Mouse (Mus musculus) myocyte (in vitro differentiated cells): ENCODE measurements around the gene Igf1r. TPM values are rescaled to one million over a fixed set of nuclear protein-coding genes. Genes with fewer than 3 reads are reported as not detected.

Experiments used
- H3K27me3 ChIP-seq: one replicate; pipeline ENCODE4 v1.6.1; 2011; ENCODE audit not compliant: control insufficient read depth, insufficient read depth, insufficient read length
- H3K36me3 ChIP-seq: one replicate; pipeline ENCODE4 v1.6.1; 2011; ENCODE audit not compliant: control insufficient read depth, insufficient read depth
- H3K4me2 ChIP-seq: one replicate; pipeline ENCODE4 v1.6.1; 2011; ENCODE audit warnings: low read depth, control low read depth
- H3K4me3 ChIP-seq: one replicate; pipeline ENCODE4 v1.5.1; 2011; ENCODE audit warnings: mild to moderate bottlenecking, control low read depth, moderate library complexity
- H3K79me2 ChIP-seq: one replicate; pipeline ENCODE4 v1.6.1; 2011; ENCODE audit not compliant: control insufficient read depth, insufficient read depth
- H3ac ChIP-seq: one replicate; pipeline ENCODE4 v1.6.1; 2011; ENCODE audit not compliant: control insufficient read depth, insufficient read length
- CEBPB ChIP-seq: IDR thresholded peaks from 2 replicates; pipeline ENCODE4 v1.6.1; 2011; ENCODE audit warnings: mild to moderate bottlenecking, moderate library complexity; ENCODE audit not compliant: poor library complexity, insufficient read depth, severe bottlenecking
- E2F4 ChIP-seq: IDR thresholded peaks from one replicate; pipeline ENCODE4 v1.6.1; 2011; ENCODE audit warnings: mild to moderate bottlenecking, control low read depth, moderate library complexity; ENCODE audit not compliant: insufficient read depth
- MAX ChIP-seq: IDR thresholded peaks from one replicate; pipeline ENCODE4 v1.6.1; 2011; ENCODE audit warnings: low read depth, mild to moderate bottlenecking, control low read depth
- MYOD1 ChIP-seq, 3 experiments: IDR thresholded peaks; one replicate each; pipeline ENCODE4 v1.6.1; 2011; ENCODE audit warnings: control low read depth in 2 of 3, low read depth in 2 of 3, mild to moderate bottlenecking in 2 of 3, moderate library complexity in 1 of 3; ENCODE audit not compliant: insufficient read length in 2 of 3, control insufficient read depth in 1 of 3
- MYOG ChIP-seq, 3 experiments: IDR thresholded peaks; one replicate each; pipeline ENCODE4 v1.6.1; 2011; ENCODE audit warnings: control low read depth in 2 of 3, low read depth in 2 of 3, mild to moderate bottlenecking in 2 of 3; ENCODE audit not compliant: insufficient read length in 2 of 3, control insufficient read depth in 1 of 3, insufficient read depth in 1 of 3
- POLR2A ChIP-seq: IDR thresholded peaks from one replicate; pipeline ENCODE4 v1.6.1; 2011; ENCODE audit warnings: low read depth, mild to moderate bottlenecking, control low read depth, moderate library complexity; ENCODE audit not compliant: insufficient read length
- POLR2AphosphoS2 ChIP-seq: IDR thresholded peaks from one replicate; pipeline ENCODE4 v1.6.1; 2011; ENCODE audit warnings: low read depth, control low read depth; ENCODE audit not compliant: insufficient read length
- REST ChIP-seq: IDR thresholded peaks from one replicate; pipeline ENCODE4 v1.6.1; 2011; ENCODE audit warnings: mild to moderate bottlenecking, control low read depth, moderate library complexity; ENCODE audit not compliant: insufficient read depth, insufficient read length
- SRF ChIP-seq: IDR thresholded peaks from one replicate; pipeline ENCODE4 v1.6.1; 2011; ENCODE audit warnings: low read depth; ENCODE audit not compliant: control insufficient read depth, insufficient read length
- TCF12 ChIP-seq: IDR thresholded peaks from one replicate; pipeline ENCODE4 v1.6.1; 2011; ENCODE audit warnings: mild to moderate bottlenecking, control low read depth; ENCODE audit not compliant: poor library complexity, insufficient read depth, severe bottlenecking
- TCF3 ChIP-seq: IDR thresholded peaks from one replicate; pipeline ENCODE4 v1.6.1; 2011; ENCODE audit warnings: low read depth, control low read depth; ENCODE audit not compliant: insufficient read length
- USF1 ChIP-seq: IDR thresholded peaks from one replicate; pipeline ENCODE4 v1.6.1; 2011; ENCODE audit warnings: low read depth, mild to moderate bottlenecking, control low read depth, moderate library complexity
- polyA plus RNA-seq: library from polyadenylated mRNA; unstranded; fragments of >200 nt; fragmentation: generic; extraction: Trizol; gene quantifications from one replicate; pipeline ENCODE4 v1.2.1, GENCODE M21; 2012; ENCODE audit warnings: missing spikeins

The Igf1r gene
- polyA plus RNA-seq, 1 experiment, result 7.9 TPM

DNA sequence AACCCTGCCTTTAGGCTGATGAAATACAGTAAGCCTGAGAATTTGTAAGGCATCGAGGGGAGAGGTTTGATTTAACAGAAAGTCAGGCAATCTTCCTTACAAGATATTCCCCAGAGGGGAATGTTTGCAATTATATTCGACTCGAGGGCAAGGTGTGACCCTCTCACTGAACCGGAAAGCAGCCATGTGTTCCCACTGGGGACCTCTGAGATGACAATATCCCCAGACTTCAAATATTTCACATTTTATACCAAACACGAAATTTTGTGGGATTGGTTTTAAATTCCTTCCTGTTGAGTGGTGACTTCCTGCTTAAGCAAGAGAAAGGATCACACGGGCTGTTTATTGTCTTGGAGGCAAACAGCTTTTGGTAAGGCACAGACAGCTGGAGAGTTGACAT is 314.1 kb downstream of the Igf1r start:
- Histone ChIP-seq H3K4me3 (no peak overlapping the region), H3K36me3 (no peaks in the 10 kb centered on the region), H3K4me2 (peak overlapping the region; percentile 72), H3K27me3 (no peaks in the 10 kb centered on the region), H3K79me2 (no peaks in the 10 kb centered on the region), H3ac (no peak overlapping the region)
- TF ChIP-seq CEBPB (peak; percentile 52; the same call in 1 of the 2 replicates), TCF12 (no peak), SRF (no peak), MYOD1 (IDR thresholded peaks at IDR 0.05; ENCODE audit: control insufficient read depth in 1 of 3, insufficient read length in 2 of 3, low read depth in 2 of 3) (peak in 2 of 3 experiments; percentile 14 to 42)

DNA sequence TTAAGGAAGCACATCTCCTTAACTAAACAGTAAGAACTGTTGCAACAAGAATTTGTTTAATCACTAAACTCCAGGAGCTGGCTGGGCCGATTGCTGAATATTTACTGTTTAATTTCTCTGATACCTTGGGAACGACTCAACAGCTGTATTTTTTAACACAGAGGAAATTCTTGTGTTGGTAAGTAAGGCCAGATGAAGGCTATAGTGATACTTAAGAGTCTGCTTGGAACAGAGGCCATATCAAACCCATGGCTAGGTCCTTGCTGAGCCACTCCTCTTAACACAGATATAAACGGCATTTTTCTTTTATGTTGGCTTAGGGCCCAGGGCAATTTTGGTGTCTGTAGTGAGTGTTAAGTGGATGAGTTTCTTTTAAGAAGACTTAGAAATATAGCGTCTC is 317.9 kb downstream of the Igf1r start:
- no peaks in the 10 kb centered on the region for H3K79me2 ChIP-seq
- no peaks in the 10 kb centered on the region for H3K36me3 ChIP-seq
- no peak overlapping the region for H3K4me3 ChIP-seq
- H3ac ChIP-seq, result no peak overlapping the region
- H3K27me3 ChIP-seq, result no peaks in the 10 kb centered on the region
- TF ChIP-seq MYOD1 (IDR thresholded peaks at IDR 0.05; ENCODE audit: control insufficient read depth in 1 of 3, insufficient read length in 2 of 3, low read depth in 2 of 3), result no peak
- TF ChIP-seq TCF3, result no peak
- TF ChIP-seq POLR2A, result no peak
- no peak for TF ChIP-seq MAX
- no peak for TF ChIP-seq TCF12
- no peak for TF ChIP-seq E2F4
- no peak for TF ChIP-seq POLR2AphosphoS2
- TF ChIP-seq SRF, result no peak
- TF ChIP-seq USF1, result no peak
- no peak for TF ChIP-seq REST
- TF ChIP-seq MYOG (IDR thresholded peaks at IDR 0.05; ENCODE audit: control insufficient read depth in 1 of 3, insufficient read depth in 1 of 3, insufficient read length in 2 of 3, low read depth in 2 of 3), result no peak
- TF ChIP-seq CEBPB, result no peak
- no peak overlapping the region for H3K4me2 ChIP-seq

DNA sequence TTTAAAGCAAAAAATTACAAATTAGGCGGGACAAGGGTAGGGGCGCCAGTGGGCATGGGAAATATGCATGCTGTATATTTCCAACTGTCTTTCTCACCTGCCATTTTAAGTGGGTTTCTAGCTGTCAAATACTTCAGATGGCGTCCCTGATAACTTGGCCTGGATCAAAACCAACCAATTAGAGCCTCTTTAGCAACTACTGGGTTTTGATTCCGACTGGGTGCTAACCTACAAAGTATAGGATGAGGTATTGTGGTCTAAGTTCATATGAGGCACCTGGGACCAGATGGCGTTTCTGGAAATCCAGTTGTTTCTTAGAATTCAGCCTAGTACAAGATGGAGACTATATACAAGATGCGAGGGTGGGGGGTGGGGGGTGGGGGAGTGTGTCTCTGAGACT is 319.2 kb downstream of the Igf1r start:
- TF ChIP-seq USF1, result no peak
- TF ChIP-seq MAX, result no peak
- TF ChIP-seq CEBPB, result no peak
- no peak for TF ChIP-seq MYOD1 (IDR thresholded peaks at IDR 0.05; ENCODE audit: control insufficient read depth in 1 of 3, insufficient read length in 2 of 3, low read depth in 2 of 3)
- no peak for TF ChIP-seq E2F4
- no peak for TF ChIP-seq POLR2A
- TF ChIP-seq TCF12, result no peak
- no peak for TF ChIP-seq POLR2AphosphoS2
- TF ChIP-seq MYOG (IDR thresholded peaks at IDR 0.05; ENCODE audit: control insufficient read depth in 1 of 3, insufficient read depth in 1 of 3, insufficient read length in 2 of 3, low read depth in 2 of 3), result no peak
- no peak for TF ChIP-seq TCF3
- no peak overlapping the region for H3K4me2 ChIP-seq
- no peaks in the 10 kb centered on the region for H3K79me2 ChIP-seq
- H3ac ChIP-seq, result no peak overlapping the region
- no peaks in the 10 kb centered on the region for H3K36me3 ChIP-seq
- no peaks in the 10 kb centered on the region for H3K27me3 ChIP-seq
- H3K4me3 ChIP-seq, result no peak overlapping the region

DNA sequence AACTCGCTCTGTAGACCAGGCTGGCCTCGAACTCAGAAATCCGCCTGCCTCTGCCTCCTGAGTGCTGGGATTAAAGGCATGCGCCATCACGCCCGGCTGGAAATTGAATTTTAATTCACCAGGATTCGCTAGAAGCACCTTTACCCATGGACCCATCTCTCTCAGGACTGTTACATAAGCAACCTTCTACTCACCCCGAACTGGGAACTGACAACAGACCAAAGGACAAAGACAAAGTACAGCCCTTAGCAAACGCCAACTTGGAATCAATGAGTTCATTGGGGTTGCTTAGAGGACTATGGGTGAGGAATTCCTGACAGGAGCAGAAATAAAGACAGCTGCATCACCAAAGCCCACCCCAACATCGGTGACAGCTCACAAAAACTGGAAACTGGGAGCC is 320.0 kb downstream of the Igf1r start:
- H3K36me3 ChIP-seq, result no peaks in the 10 kb centered on the region

DNA sequence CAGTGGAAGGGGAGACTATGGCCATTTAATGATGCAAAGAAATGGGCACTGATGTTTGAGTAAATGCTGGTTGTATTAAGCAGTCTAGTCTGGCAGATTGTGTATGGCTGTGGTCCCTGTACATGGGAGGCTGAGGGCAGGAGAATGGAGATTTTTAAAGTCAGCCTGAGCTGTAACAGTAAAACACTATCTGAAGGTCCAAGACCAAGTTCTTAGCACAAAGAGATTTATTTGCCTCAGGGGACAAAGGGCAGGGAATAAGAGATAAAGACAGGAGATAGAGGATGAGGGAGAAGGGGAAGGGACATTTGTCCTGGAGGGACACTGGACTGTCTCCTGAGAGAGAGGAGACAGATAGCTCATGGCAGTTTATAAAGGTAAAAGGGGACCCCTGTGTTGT is 320.9 kb downstream of the Igf1r start, which contains the start of gene Fam169b:
Fam169b (plus strand) TSS at position 325 of the 400 bp plus-strand sequence.
- no peak within 1 kb of the TSS for H3K4me2 ChIP-seq
- no peak within 1 kb of the TSS for H3ac ChIP-seq
- TF ChIP-seq USF1 (no peak), MYOD1 (IDR thresholded peaks at IDR 0.05; ENCODE audit: control insufficient read depth in 1 of 3, insufficient read length in 2 of 3, low read depth in 2 of 3) (no peak)
- H3K36me3 ChIP-seq, result no peaks in the 10 kb centered on the region
- no peaks in the 10 kb centered on the region for H3K79me2 ChIP-seq
- no peak within 1 kb of the TSS for H3K4me3 ChIP-seq
- H3K27me3 ChIP-seq, result no peaks in the 10 kb centered on the region

More for the DNA sequence above, 320.0 kb downstream of the Igf1r start:
- no peaks in the 10 kb centered on the region for H3K27me3 ChIP-seq
- H3K4me2 ChIP-seq, result no peak overlapping the region
- no peak overlapping the region for H3K4me3 ChIP-seq
- no peak overlapping the region for H3ac ChIP-seq
- H3K79me2 ChIP-seq, result no peaks in the 10 kb centered on the region
- no peak for TF ChIP-seq MYOG (IDR thresholded peaks at IDR 0.05; ENCODE audit: control insufficient read depth in 1 of 3, insufficient read depth in 1 of 3, insufficient read length in 2 of 3, low read depth in 2 of 3)
- no peak for TF ChIP-seq USF1

DNA sequence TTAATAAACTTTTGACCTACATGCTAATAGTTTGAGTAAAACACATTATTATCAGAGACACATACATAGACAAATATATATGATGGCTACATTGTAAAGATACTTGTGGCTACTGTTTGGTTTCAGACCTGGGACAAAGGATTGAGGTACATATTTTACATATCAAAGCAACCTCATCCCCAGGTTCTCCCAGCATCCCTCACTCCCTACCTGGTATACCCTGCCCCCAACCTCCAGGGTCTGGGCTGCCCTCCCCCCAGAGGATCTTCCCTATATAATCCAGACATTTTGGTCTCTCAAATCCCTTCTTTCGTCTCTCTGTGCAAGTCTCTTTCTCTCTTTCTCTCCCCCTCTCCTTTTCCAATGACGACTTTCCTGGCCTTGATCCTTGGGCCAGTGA is 321.6 kb downstream of the Igf1r start:
- Histone ChIP-seq H3ac (no peak overlapping the region), H3K4me3 (no peak overlapping the region), H3K79me2 (no peaks in the 10 kb centered on the region), H3K27me3 (no peaks in the 10 kb centered on the region), H3K4me2 (no peak overlapping the region), H3K36me3 (no peaks in the 10 kb centered on the region)
- no peak for TF ChIP-seq REST
- TF ChIP-seq POLR2A, result no peak
- no peak for TF ChIP-seq E2F4
- no peak for TF ChIP-seq MYOG (IDR thresholded peaks at IDR 0.05; ENCODE audit: control insufficient read depth in 1 of 3, insufficient read depth in 1 of 3, insufficient read length in 2 of 3, low read depth in 2 of 3)
- TF ChIP-seq CEBPB, result no peak
- no peak for TF ChIP-seq TCF12
- TF ChIP-seq MYOD1 (IDR thresholded peaks at IDR 0.05; ENCODE audit: control insufficient read depth in 1 of 3, insufficient read length in 2 of 3, low read depth in 2 of 3), result no peak
- TF ChIP-seq POLR2AphosphoS2, result no peak
- TF ChIP-seq MAX, result no peak
